Mouse (Mus musculus) CH12.LX (cell line): ENCODE results near the gene Tmem171. TPM values are rescaled to one million over a fixed set of nuclear protein-coding genes. Genes with fewer than 3 reads are reported as not detected.

Experiments used
- DNase-seq: peaks from one replicate; pipeline ENCODE4 v3.0.0-alpha.2; 2013; ENCODE audit errors: extremely low read depth
- H3K27ac ChIP-seq: 2 replicates; pipeline ENCODE4 v1.5.1; 2012; ENCODE audit warnings: low read depth, mild to moderate bottlenecking, control low read depth, moderate library complexity; ENCODE audit not compliant: insufficient read depth
- H3K27me3 ChIP-seq: replicated peaks from 2 replicates; pipeline ENCODE3; 2012; ENCODE audit warnings: inconsistent platforms
- H3K36me3 ChIP-seq, 2 experiments: replicated peaks in 1 of 2; 2 replicates each; pipeline versions ENCODE3 to v1.6.1; 2012; ENCODE audit warnings: inconsistent platforms in 1 of 2, low read length in 1 of 2, mild to moderate bottlenecking in 1 of 2, mixed read lengths in 1 of 2, moderate library complexity in 1 of 2; ENCODE audit not compliant: control insufficient read depth in 1 of 2, insufficient read depth in 1 of 2
- H3K4me1 ChIP-seq, 2 experiments: 2 replicates each; pipeline ENCODE4 v1.6.1; 2012; ENCODE audit warnings: inconsistent platforms in 1 of 2, moderate library complexity in 1 of 2; ENCODE audit not compliant: insufficient read depth in 2 of 2, control insufficient read depth in 1 of 2
- H3K4me2 ChIP-seq: 2 replicates; pipeline ENCODE4 v1.6.1; 2012; ENCODE audit warnings: low read depth, mild to moderate bottlenecking, control low read depth; ENCODE audit not compliant: poor library complexity, insufficient read depth, severe bottlenecking
- H3K4me3 ChIP-seq, 3 experiments: fragments of 150-350 bp in 1 of 3; sonication (generic) in 1 of 3; replicated peaks in 1 of 3; 2 replicates each; pipeline versions ENCODE3 to v1.5.1; 2011 to 2012; ENCODE audit warnings: low read depth in 2 of 3, low read length in 2 of 3, mild to moderate bottlenecking in 2 of 3, moderate library complexity in 2 of 3, control low read depth in 1 of 3, improper control_type of control experiment in 1 of 3, inconsistent platforms in 1 of 3, mixed read lengths in 1 of 3; ENCODE audit not compliant: poor library complexity in 1 of 3
- H3K79me2 ChIP-seq: replicated peaks from 2 replicates; pipeline ENCODE4 v1.6.1; 2012; ENCODE audit warnings: mild to moderate bottlenecking, moderate library complexity; ENCODE audit not compliant: control insufficient read depth, poor library complexity, insufficient read depth, severe bottlenecking; ENCODE audit errors: extremely low read depth
- H3K9ac ChIP-seq: 2 replicates; pipeline ENCODE4 v1.6.1; 2012; ENCODE audit warnings: low read depth, mild to moderate bottlenecking, control low read depth, moderate library complexity; ENCODE audit not compliant: insufficient read depth
- H3K9me3 ChIP-seq: replicated peaks from 2 replicates; pipeline ENCODE3; 2012; ENCODE audit warnings: low read length, inconsistent platforms, mixed read lengths
- CHD2 ChIP-seq: IDR thresholded peaks from 2 replicates; pipeline ENCODE4 v1.6.1; 2011; ENCODE audit warnings: low read length, improper control_type of control experiment
- CTCF ChIP-seq, 2 experiments: IDR thresholded peaks in 1 of 2; conservative IDR thresholded peaks in 1 of 2; 2 replicates each; pipeline ENCODE4 v1.5.1; 2011 to 2012; ENCODE audit warnings: low read depth in 2 of 2, low read length in 2 of 2, improper control_type of control experiment in 1 of 2, inconsistent platforms in 1 of 2, mild to moderate bottlenecking in 1 of 2, moderate library complexity in 1 of 2
- E2F4 ChIP-seq: IDR thresholded peaks from 2 replicates; pipeline ENCODE4 v1.6.1; 2011; ENCODE audit warnings: low read depth, low read length, improper control_type of control experiment; ENCODE audit not compliant: insufficient replicate concordance
- ETS1 ChIP-seq: conservative IDR thresholded peaks from 2 replicates; pipeline ENCODE4 v1.6.1; 2012; ENCODE audit warnings: low read depth, mild to moderate bottlenecking, inconsistent platforms, low read length, improper control_type of control experiment, moderate library complexity
- JUN ChIP-seq: IDR thresholded peaks from 2 replicates; pipeline ENCODE4 v1.6.1; 2011; ENCODE audit warnings: low read depth, mild to moderate bottlenecking, low read length, improper control_type of control experiment, moderate library complexity; ENCODE audit not compliant: insufficient read depth
- MAZ ChIP-seq: IDR thresholded peaks from 2 replicates; pipeline ENCODE4 v1.6.1; 2012; ENCODE audit warnings: low read depth, mild to moderate bottlenecking, inconsistent platforms, low read length, improper control_type of control experiment, moderate library complexity
- MEF2A ChIP-seq: IDR thresholded peaks from 2 replicates; pipeline ENCODE4 v1.6.1; 2014; ENCODE audit warnings: low read depth, mild to moderate bottlenecking, inconsistent platforms, low read length, improper control_type of control experiment, borderline replicate concordance
- MXI1 ChIP-seq: IDR thresholded peaks from 2 replicates; pipeline ENCODE4 v1.6.1; 2011; ENCODE audit warnings: mild to moderate bottlenecking, low read depth, low read length, improper control_type of control experiment
- MYC ChIP-seq: IDR thresholded peaks from 2 replicates; pipeline ENCODE4 v1.6.1; 2011; ENCODE audit warnings: low read depth, mild to moderate bottlenecking, improper control_type of control experiment, low read length
- NELFE ChIP-seq: IDR thresholded peaks from 2 replicates; pipeline ENCODE4 v1.6.1; 2011; ENCODE audit warnings: low read depth, low read length, improper control_type of control experiment
- PAX5 ChIP-seq: IDR thresholded peaks from 2 replicates; pipeline ENCODE4 v1.6.1; 2012; ENCODE audit warnings: low read length, inconsistent platforms, mixed read lengths
- POLR2A ChIP-seq: IDR thresholded peaks from 2 replicates; pipeline ENCODE4 v1.6.1; 2011; ENCODE audit warnings: low read depth, mild to moderate bottlenecking, improper control_type of control experiment, low read length
- POLR2AphosphoS2 ChIP-seq: IDR thresholded peaks from 2 replicates; pipeline ENCODE4 v1.6.1; 2011; ENCODE audit warnings: low read depth, low read length, improper control_type of control experiment
- RAD21 ChIP-seq: IDR thresholded peaks from 2 replicates; pipeline ENCODE4 v1.6.1; 2011; ENCODE audit warnings: low read depth, mild to moderate bottlenecking, low read length, improper control_type of control experiment, moderate library complexity
- RCOR1 ChIP-seq: conservative IDR thresholded peaks from 2 replicates; pipeline ENCODE4 v1.6.1; 2012; ENCODE audit warnings: low read depth, mild to moderate bottlenecking, inconsistent platforms, low read length, improper control_type of control experiment
- SIN3A ChIP-seq: IDR thresholded peaks from 2 replicates; pipeline ENCODE4 v1.6.1; 2012; ENCODE audit warnings: low read length, improper control_type of control experiment, inconsistent platforms
- UBTF ChIP-seq: IDR thresholded peaks from 2 replicates; pipeline ENCODE4 v1.6.1; 2012; ENCODE audit warnings: low read depth, mild to moderate bottlenecking, inconsistent platforms, low read length, improper control_type of control experiment, moderate library complexity
- USF1 ChIP-seq: IDR thresholded peaks from 2 replicates; pipeline ENCODE4 v1.6.1; 2014; ENCODE audit warnings: low read depth, mild to moderate bottlenecking, inconsistent platforms, low read length, improper control_type of control experiment
- ZKSCAN1 ChIP-seq: IDR thresholded peaks from 2 replicates; pipeline ENCODE4 v1.6.1; 2012; ENCODE audit warnings: low read depth, inconsistent platforms, low read length, improper control_type of control experiment, borderline replicate concordance
- ZMIZ1 ChIP-seq: IDR thresholded peaks from 2 replicates; pipeline ENCODE4 v1.6.1; 2012; ENCODE audit warnings: low read depth, mild to moderate bottlenecking, inconsistent platforms, low read length, improper control_type of control experiment
- dilution Hi-C: fragments of 300-500 bp; cut with MboI; formaldehyde crosslinking; loops from 2 replicates; pipeline ENCODE4 v1.14.3; 2020; ENCODE audit warnings: low sequenced_read_pairs; ENCODE audit not compliant: extremely low pct_unique_long_range_greater_than_20kb, extremely low pct_ligation_motif_present
- in situ Hi-C: fragments of 300-500 bp; cut with MboI; formaldehyde crosslinking; loops from 3 replicates; pipeline ENCODE4 v1.14.3; 2019; ENCODE audit warnings: low sequenced_read_pairs, low pct_ligation_motif_present, low pct_unique_long_range_greater_than_20kb, mixed read lengths
- polyA plus RNA-seq: library from polyadenylated mRNA; unstranded; fragments of >175 nt; gene quantifications from 2 replicates; pipeline ENCODE4 v1.2.1, GENCODE M21; 2012; ENCODE audit warnings: low read depth; ENCODE audit not compliant: insufficient read length
- total RNA-seq, 2 experiments: library from RNA; depleted of rRNA; stranded (reverse); fragments of 300-350 nt in 1 of 2; fragments of >200 nt in 1 of 2; gene quantifications; 2 replicates each; pipeline ENCODE4 v1.2.3; 2012 to 2014

The Tmem171 gene
- total and polyA plus RNA-seq, 3 experiments: not detected

- Histone ChIP-seq H3K4me1 (no peaks in the 10 kb centered on the region), H3K9me3 (peaks cover 7% of the 10 kb centered on the region), H3K27me3 (no peaks in the 10 kb centered on the region), H3K36me3 (no peaks in the 10 kb centered on the region), H3K27ac (no peak overlapping the region)
- DNase-seq: no peak
- dilution Hi-C loops: no loop called here
- in situ Hi-C loops: no loop called here
- TF ChIP-seq ZMIZ1 (no peak), NELFE (no peak), JUN (no peak), RCOR1 (no peak), SIN3A (no peak), USF1 (no peak), CHD2 (no peak), CTCF (conservative IDR thresholded peaks at IDR 0.05 in 1 of 2, IDR thresholded peaks at IDR 0.05 in 1 of 2; ENCODE audit: low read depth in 2 of 2, low read length in 2 of 2) (no peak), UBTF (no peak), ETS1 (no peak), POLR2AphosphoS2 (no peak), E2F4 (no peak), MXI1 (no peak), ZKSCAN1 (no peak), RAD21 (no peak), MAZ (no peak), PAX5 (no peak), MEF2A (no peak)
- TF ChIP-seq, all 38 proteins: peak for 0
- H3K9ac ChIP-seq: no peak overlapping the region
- H3K79me2 ChIP-seq: no peaks in the 10 kb centered on the region
- H3K4me3 ChIP-seq: no peak overlapping the region
- no peak overlapping the region for H3K4me2 ChIP-seq
Observed at GRCm38 (mm10) chr13:98638507-98639166, 56.0 kb downstream of the Tmem171 start.

DNA sequence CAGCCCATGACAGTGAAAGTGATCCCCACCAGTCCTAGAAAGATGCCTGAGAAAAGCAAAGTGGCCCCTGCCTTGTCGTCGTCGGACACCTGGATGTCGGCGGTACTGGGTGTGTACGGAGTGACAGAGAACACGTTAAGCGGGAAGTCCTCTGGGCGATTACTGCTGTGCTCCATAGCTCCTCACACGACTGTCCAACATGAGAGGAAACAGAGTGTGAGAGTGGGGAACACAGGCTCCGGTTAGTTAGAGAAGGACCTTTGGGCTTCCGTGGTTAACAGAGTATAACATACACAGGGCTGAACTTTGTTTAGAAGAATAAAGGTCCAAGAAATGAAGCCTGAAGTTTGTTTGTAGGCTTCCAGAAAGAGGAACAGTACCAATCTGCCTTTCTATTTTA lies 57.5 kb downstream of the Tmem171 start, which contains the start of gene Tmem174:
TSS of gene Tmem174 (minus strand) at position 266 of the 400 bp plus-strand sequence.
- no peak for DNase-seq
- no peak for TF ChIP-seq MYC
- TF ChIP-seq POLR2A: no peak
- Histone ChIP-seq H3K36me3 (no peaks in the 10 kb centered on the region), H3K79me2 (no peaks in the 10 kb centered on the region), H3K27me3 (no peaks in the 10 kb centered on the region), H3K9me3 (peaks cover 7% of the 10 kb centered on the region), H3K27ac (no peak within 1 kb of the TSS), H3K4me2 (no peak within 1 kb of the TSS), H3K9ac (no peak within 1 kb of the TSS), H3K4me3 (no peak within 1 kb of the TSS), H3K4me1 (no peaks in the 10 kb centered on the region)
- dilution Hi-C loops (no loop called here), in situ Hi-C loops (no loop called here)
